Mouse (Mus musculus): ENCODE data around the gene Col5a3. TPM values are rescaled to one million over a fixed set of nuclear protein-coding genes. Genes with fewer than 3 reads are reported as not detected.

The Col5a3 gene
- polyA plus RNA-seq, 2 experiments: 0.03 to 0.08 TPM

DNA sequence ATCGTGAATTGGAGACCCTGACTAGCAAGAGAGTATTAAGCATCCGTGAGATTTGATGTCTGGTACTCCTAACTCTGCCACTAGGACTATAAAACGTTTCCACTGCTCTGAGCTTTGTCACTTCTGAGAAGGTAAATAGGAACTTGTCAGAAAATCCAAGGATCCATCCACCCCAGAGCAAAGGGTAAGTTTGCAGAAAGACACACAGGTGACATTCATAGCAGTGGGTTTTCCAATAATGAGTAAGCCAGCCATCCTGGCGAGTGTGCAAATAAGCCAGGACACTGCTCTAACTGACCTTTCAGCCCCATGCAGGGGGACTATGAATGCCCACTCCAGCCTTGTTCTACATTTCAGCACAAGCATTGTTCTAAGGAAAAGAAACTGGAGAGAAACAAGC, 83.1 kb downstream of the Col5a3 start:
- H3K27ac ChIP-seq: no peak overlapping the region
- DNase-seq (ENCODE audit: low read depth in 3 of 3, low spot score in 3 of 3): no peak
- H3K9ac ChIP-seq (replicated peaks): no peak overlapping the region
- TF ChIP-seq EP300 (IDR thresholded peaks at IDR 0.05; ENCODE audit: low read depth): no peak
- TF ChIP-seq CTCF (IDR thresholded peaks at IDR 0.05; ENCODE audit: low read depth): no peak
- H3K36me3 ChIP-seq (replicated peaks; ENCODE audit: control insufficient read depth, insufficient read depth, low read depth): no peaks in the 10 kb centered on the region
- ATAC-seq (ENCODE audit: insufficient read depth): no peak; the same call in 1 of the 2 replicates
- H3K4me2 ChIP-seq (ENCODE audit: low read depth): no peak overlapping the region
- H3K4me3 ChIP-seq (ENCODE audit: insufficient read depth in 1 of 2, low read depth in 2 of 2, low read length in 2 of 2): no peak overlapping the region
- peaks cover 30% of the 10 kb centered on the region for H3K27me3 ChIP-seq (ENCODE audit: control insufficient read depth, insufficient read depth, low read length)
- H3K4me1 ChIP-seq (replicated peaks; ENCODE audit: control insufficient read depth in 2 of 2, insufficient read depth in 2 of 2, low read length in 1 of 2): peaks cover 0 to 2% of the 10 kb centered on the region in 2 experiments; a peak in 1 of 4 replicates
- WGBS (ENCODE audit: insufficient replicate concordance): 30% methylated on average over 4 of the region's 4 CpGs
- no peaks in the 10 kb centered on the region for H3K9me3 ChIP-seq (ENCODE audit: control insufficient read depth, low read length)

DNA sequence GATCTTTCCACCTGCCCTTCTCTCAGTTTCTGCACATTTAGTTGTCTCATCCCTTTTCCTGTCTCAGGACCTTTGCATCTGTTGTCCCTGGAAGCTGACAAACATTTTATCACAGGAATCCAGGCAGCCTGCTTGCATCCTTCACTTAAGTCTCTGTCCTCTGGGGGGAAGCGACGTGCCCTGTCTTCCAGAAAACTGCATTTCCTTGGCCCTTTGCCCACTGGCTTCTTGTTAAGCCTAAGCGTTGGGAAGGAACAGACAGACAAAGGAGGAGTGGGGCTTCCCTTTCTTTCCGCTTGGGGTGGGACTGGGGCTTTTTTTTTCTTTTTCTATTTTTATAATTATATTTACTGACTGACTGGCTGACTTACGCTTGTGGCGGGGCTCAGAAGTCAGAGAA, 85.4 kb downstream of the Col5a3 start:
- no peaks in the 10 kb centered on the region for H3K9me3 ChIP-seq (ENCODE audit: control insufficient read depth, low read length)
- H3K4me2 ChIP-seq (ENCODE audit: low read depth): no peak overlapping the region
- WGBS (ENCODE audit: insufficient replicate concordance): 47% methylated on average over 6 of the region's 6 CpGs
- H3K27ac ChIP-seq: no peak overlapping the region
- no peaks in the 10 kb centered on the region for H3K36me3 ChIP-seq (replicated peaks; ENCODE audit: control insufficient read depth, insufficient read depth, low read depth)
- no peak for TF ChIP-seq EP300 (IDR thresholded peaks at IDR 0.05; ENCODE audit: low read depth)
- TF ChIP-seq CTCF (IDR thresholded peaks at IDR 0.05; ENCODE audit: low read depth): no peak
- H3K9ac ChIP-seq (replicated peaks): no peak overlapping the region
- H3K4me1 ChIP-seq (replicated peaks; ENCODE audit: control insufficient read depth in 2 of 2, insufficient read depth in 2 of 2, low read length in 1 of 2): no peaks in the 10 kb centered on the region
- H3K4me3 ChIP-seq (ENCODE audit: insufficient read depth in 1 of 2, low read depth in 2 of 2, low read length in 2 of 2): no peak overlapping the region
- DNase-seq (ENCODE audit: low read depth in 3 of 3, low spot score in 3 of 3) (no peak), ATAC-seq (ENCODE audit: insufficient read depth) (no peak)
- H3K27me3 ChIP-seq (ENCODE audit: control insufficient read depth, insufficient read depth, low read length): peaks cover 49% of the 10 kb centered on the region

DNA sequence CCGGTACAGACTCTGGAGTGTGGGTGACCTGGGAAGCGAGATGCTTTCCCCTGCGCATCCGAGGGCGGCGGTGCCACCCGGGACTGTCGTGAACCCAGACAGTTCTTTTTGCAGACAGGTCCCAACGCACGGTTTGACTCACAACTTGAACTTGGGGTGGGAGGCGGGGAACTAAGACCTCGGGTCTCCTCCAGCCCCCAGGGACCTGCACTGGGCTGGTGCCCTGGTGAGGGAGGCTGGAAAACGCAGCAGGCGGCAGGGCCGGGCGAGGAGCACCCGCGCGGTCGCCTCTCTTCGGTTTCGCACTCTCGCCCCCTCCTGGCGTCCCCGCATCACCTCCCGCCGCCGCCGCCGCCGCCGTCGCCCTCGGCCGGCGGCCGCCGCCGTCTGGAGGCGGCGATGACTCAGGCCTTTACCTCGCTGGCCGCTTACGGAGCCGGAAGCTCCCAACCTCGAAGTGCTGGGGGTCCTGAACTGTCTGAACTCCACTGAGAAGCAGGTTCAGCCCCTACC, 87.2 kb downstream of the Col5a3 start:
- peak; percentile 26; the same call in 1 of the 2 replicates for ATAC-seq (ENCODE audit: insufficient read depth)
- no peak for DNase-seq (ENCODE audit: low read depth in 3 of 3, low spot score in 3 of 3)
- H3K9me3 ChIP-seq (ENCODE audit: control insufficient read depth, low read length): no peaks in the 10 kb centered on the region
- no peak overlapping the region for H3K9ac ChIP-seq (replicated peaks)
- H3K4me1 ChIP-seq (replicated peaks; ENCODE audit: control insufficient read depth in 2 of 2, insufficient read depth in 2 of 2, low read length in 1 of 2): no peaks in the 10 kb centered on the region
- H3K27me3 ChIP-seq (ENCODE audit: control insufficient read depth, insufficient read depth, low read length): peaks cover 52% of the 10 kb centered on the region
- H3K36me3 ChIP-seq (replicated peaks; ENCODE audit: control insufficient read depth, insufficient read depth, low read depth): no peaks in the 10 kb centered on the region
- H3K4me2 ChIP-seq (ENCODE audit: low read depth): peak overlapping the region; percentile 61
- under 1% methylated on average over 46 of the region's 46 CpGs for WGBS (ENCODE audit: insufficient replicate concordance)
- TF ChIP-seq EP300 (IDR thresholded peaks at IDR 0.05; ENCODE audit: low read depth) (no peak), CTCF (IDR thresholded peaks at IDR 0.05; ENCODE audit: low read depth) (no peak)
- no peak overlapping the region for H3K27ac ChIP-seq
- H3K4me3 ChIP-seq (ENCODE audit: insufficient read depth in 1 of 2, low read depth in 2 of 2, low read length in 2 of 2): peak overlapping the region in 1 of 2 experiments; percentile 40; a peak in 2 of 4 replicates

DNA sequence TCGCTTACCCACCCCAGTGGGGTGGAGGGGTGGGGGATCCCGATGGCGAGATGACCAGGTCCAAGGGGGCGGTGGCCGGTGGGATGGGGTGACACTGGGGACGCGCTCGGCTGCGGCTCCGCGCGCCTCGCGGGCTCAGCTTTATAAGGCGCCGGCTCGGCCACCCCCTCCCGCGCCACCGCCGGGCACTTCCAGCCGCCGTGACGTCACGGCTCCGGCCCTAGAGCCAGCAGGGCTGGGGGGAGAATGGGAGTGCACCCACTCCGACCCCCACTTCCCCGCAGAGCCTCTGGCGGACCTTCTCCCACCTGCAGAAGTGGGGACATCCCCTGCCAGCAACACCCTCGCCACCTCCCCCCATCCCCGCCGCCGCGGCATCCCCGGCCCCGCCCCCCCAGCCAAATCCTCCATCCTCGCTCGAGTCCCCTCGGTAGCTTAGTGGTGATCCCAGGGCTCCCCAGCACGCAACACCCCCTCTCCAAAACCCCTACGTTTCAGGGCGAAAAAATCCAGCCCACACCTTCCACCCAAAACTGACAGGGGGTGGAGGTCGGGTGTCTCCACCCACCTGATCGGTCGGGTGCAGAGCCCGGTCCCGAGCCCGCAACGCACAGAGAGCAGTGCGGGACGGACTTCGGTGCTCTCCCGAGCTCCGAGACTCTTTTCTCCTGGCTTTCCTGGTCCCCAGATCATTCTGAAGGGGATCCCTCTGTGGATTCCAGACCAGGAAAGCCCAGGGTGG, 87.8 kb downstream of the Col5a3 start:
- Histone ChIP-seq H3K27ac (no peak overlapping the region), H3K27me3 (ENCODE audit: control insufficient read depth, insufficient read depth, low read length) (peaks cover 52% of the 10 kb centered on the region), H3K4me3 (ENCODE audit: insufficient read depth in 1 of 2, low read depth in 2 of 2, low read length in 2 of 2) (peak overlapping the region; percentile 14 to 40), H3K36me3 (replicated peaks; ENCODE audit: control insufficient read depth, insufficient read depth, low read depth) (no peaks in the 10 kb centered on the region), H3K9me3 (ENCODE audit: control insufficient read depth, low read length) (no peaks in the 10 kb centered on the region), H3K4me2 (ENCODE audit: low read depth) (peak overlapping the region; percentile 61), H3K4me1 (replicated peaks; ENCODE audit: control insufficient read depth in 2 of 2, insufficient read depth in 2 of 2, low read length in 1 of 2) (peaks cover 0 to 1% of the 10 kb centered on the region in 2 experiments; a peak in 1 of 4 replicates), H3K9ac (replicated peaks) (no peak overlapping the region)
- WGBS (ENCODE audit: insufficient replicate concordance): under 1% methylated on average over 54 of the region's 54 CpGs
- ATAC-seq (ENCODE audit: insufficient read depth) (no peak), DNase-seq (ENCODE audit: low read depth in 3 of 3, low spot score in 3 of 3) (no peak)
- TF ChIP-seq EP300 (IDR thresholded peaks at IDR 0.05; ENCODE audit: low read depth) (no peak), CTCF (IDR thresholded peaks at IDR 0.05; ENCODE audit: low read depth) (no peak)

DNA sequence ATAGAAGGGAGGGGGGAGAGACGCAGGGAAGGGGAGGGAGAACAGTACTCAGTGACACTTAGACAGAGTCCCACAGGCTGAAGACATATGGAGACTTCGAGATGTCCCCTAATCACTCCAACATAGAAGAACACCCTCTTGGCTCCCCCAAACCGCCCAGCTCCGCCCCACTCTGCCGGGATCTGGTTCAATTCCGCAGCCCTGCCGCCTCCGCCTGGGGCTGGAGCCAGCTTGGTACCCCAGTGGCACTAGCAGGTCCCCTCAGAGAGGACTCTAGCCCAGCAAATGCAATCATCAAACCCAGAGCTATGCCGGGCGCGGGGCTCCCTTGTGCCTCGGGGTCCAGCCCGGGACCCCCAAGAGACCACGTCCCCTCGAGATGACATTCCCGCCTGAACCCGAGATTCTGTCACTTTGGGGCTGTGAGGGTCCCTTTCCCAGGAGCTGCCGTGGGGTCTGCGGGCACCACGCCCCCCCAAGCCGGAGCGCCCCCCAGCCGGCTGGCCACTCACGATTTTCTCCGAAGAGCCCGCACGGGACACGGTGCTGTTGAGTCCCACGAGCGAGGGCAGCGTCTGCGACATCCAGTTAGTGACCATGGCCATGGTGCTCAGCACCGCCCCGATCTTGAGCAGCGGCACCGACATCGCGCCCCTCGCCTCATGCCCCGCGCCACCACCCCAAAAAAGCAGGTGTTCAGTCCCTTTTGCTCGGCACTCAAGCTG, 88.6 kb downstream of the Col5a3 start:
- WGBS (ENCODE audit: insufficient replicate concordance): 3% methylated on average over 42 of the region's 42 CpGs
- H3K36me3 ChIP-seq (replicated peaks; ENCODE audit: control insufficient read depth, insufficient read depth, low read depth): no peaks in the 10 kb centered on the region
- no peak for ATAC-seq (ENCODE audit: insufficient read depth)
- no peaks in the 10 kb centered on the region for H3K9me3 ChIP-seq (ENCODE audit: control insufficient read depth, low read length)
- no peak for DNase-seq (ENCODE audit: low read depth in 3 of 3, low spot score in 3 of 3)
- H3K4me2 ChIP-seq (ENCODE audit: low read depth): peak overlapping the region; percentile 61
- peaks cover 0 to 6% of the 10 kb centered on the region in 2 experiments; a peak in 1 of 4 replicates for H3K4me1 ChIP-seq (replicated peaks; ENCODE audit: control insufficient read depth in 2 of 2, insufficient read depth in 2 of 2, low read length in 1 of 2)
- H3K9ac ChIP-seq (replicated peaks): no peak overlapping the region
- H3K27ac ChIP-seq: no peak overlapping the region
- peak overlapping the region in 1 of 2 experiments; percentile 40; a peak in 2 of 4 replicates for H3K4me3 ChIP-seq (ENCODE audit: insufficient read depth in 1 of 2, low read depth in 2 of 2, low read length in 2 of 2)
- TF ChIP-seq EP300 (IDR thresholded peaks at IDR 0.05; ENCODE audit: low read depth) (no peak), CTCF (IDR thresholded peaks at IDR 0.05; ENCODE audit: low read depth) (no peak)
- H3K27me3 ChIP-seq (ENCODE audit: control insufficient read depth, insufficient read depth, low read length): peaks cover 52% of the 10 kb centered on the region

All from liver, embryonic 14.5 days (tissue).